Mouse (Mus musculus) thymus, postnatal 14 days (tissue): Measurements from ENCODE around the gene Hbq1a.
"Not testable (repeated sequence)": the region's sequence is repeated elsewhere in the genome, so short reads cannot be mapped to it uniquely, and the experiment has no call there.

Experiments used
- DNase-seq: peaks from one replicate; pipeline ENCODE4 v3.0.0; 2021

The Hbq1a gene

GRCm38 (mm10) chr11:32285031-32285775 lies 14.7 kb upstream of the Hbq1a start:
- DNase-seq: no peak

GRCm38 (mm10) chr11:32285887-32286286 lies 14.0 kb upstream of the Hbq1a start:
- not testable (repeated sequence) for DNase-seq

- peak; percentile 83 for DNase-seq
Observed at GRCm38 (mm10) chr11:32286695-32287492, 13.0 kb upstream of the Hbq1a start, which contains the start of gene Hbq1b. Hbq1b (plus strand) TSS chr11:32286965.

GRCm38 (mm10) chr11:32287493-32287825 lies 12.4 kb upstream of the Hbq1a start:
- no peak for DNase-seq

GRCm38 (mm10) chr11:32292819-32293218 lies 7.0 kb upstream of the Hbq1a start:
- not testable (repeated sequence) for DNase-seq

- not testable (repeated sequence) for DNase-seq
Observed at GRCm38 (mm10) chr11:32293479-32293878, 6.4 kb upstream of the Hbq1a start.

GRCm38 (mm10) chr11:32296203-32296602 lies 3.7 kb upstream of the Hbq1a start, which contains the start of gene Hba-a2:
Hba-a2 (plus strand) TSS chr11:32296489.
- not testable (repeated sequence) for DNase-seq

GRCm38 (mm10) chr11:32297417-32297816 lies 2.5 kb upstream of the Hbq1a start:
- not testable (repeated sequence) for DNase-seq

GRCm38 (mm10) chr11:32297866-32298531 lies 1.9 kb upstream of the Hbq1a start:
- DNase-seq: no peak

- DNase-seq: no peak
Observed at GRCm38 (mm10) chr11:32298532-32298918, 1.3 kb upstream of the Hbq1a start.

GRCm38 (mm10) chr11:32300279-32301267 lies 704 bp downstream of the Hbq1a start:
- DNase-seq: no peak

GRCm38 (mm10) chr11:32301506-32301905 lies 1.6 kb downstream of the Hbq1a start:
- DNase-seq: no peak

- DNase-seq: no peak
Observed at GRCm38 (mm10) chr11:32302824-32303419, 3.1 kb downstream of the Hbq1a start.

- no peak for DNase-seq
Observed at GRCm38 (mm10) chr11:32303455-32303854, 3.6 kb downstream of the Hbq1a start.

GRCm38 (mm10) chr11:32307006-32307405 lies 7.1 kb downstream of the Hbq1a start:
- no peak for DNase-seq

- DNase-seq: no peak
Observed at GRCm38 (mm10) chr11:32309446-32309845, 9.6 kb downstream of the Hbq1a start.

GRCm38 (mm10) chr11:32309928-32310327 lies 10.1 kb downstream of the Hbq1a start:
- no peak for DNase-seq

- no peak for DNase-seq
Observed at GRCm38 (mm10) chr11:32316009-32316408, 16.1 kb downstream of the Hbq1a start.

GRCm38 (mm10) chr11:32320507-32321195 lies 20.8 kb downstream of the Hbq1a start:
- no peak for DNase-seq

GRCm38 (mm10) chr11:32321196-32321565 lies 21.3 kb downstream of the Hbq1a start:
- DNase-seq: peak; percentile 73

- DNase-seq: peak; percentile 86
Observed at GRCm38 (mm10) chr11:32324609-32325008, 24.7 kb downstream of the Hbq1a start.
